Mouse (Mus musculus) erythroblast, embryonic 14.5 days (primary cell): ENCODE results near the gene Fcrla.

ENCODE experiments used
- GATA1 ChIP-seq: IDR thresholded peaks from 2 replicates; pipeline ENCODE4 v1.6.1; 2012; ENCODE audit warnings: low read length, inconsistent platforms, mixed read lengths
- TAL1 ChIP-seq: IDR thresholded peaks from 3 replicates; pipeline ENCODE4 v1.6.1; 2012; ENCODE audit warnings: low read length, inconsistent platforms, mixed read lengths

GRCm38 (mm10) chr1:170884390-170884789, 43.0 kb downstream of the Fcrla start:
- no peak for TF ChIP-seq GATA1
- TF ChIP-seq TAL1, result no peak
